In the genomic region with DNA sequence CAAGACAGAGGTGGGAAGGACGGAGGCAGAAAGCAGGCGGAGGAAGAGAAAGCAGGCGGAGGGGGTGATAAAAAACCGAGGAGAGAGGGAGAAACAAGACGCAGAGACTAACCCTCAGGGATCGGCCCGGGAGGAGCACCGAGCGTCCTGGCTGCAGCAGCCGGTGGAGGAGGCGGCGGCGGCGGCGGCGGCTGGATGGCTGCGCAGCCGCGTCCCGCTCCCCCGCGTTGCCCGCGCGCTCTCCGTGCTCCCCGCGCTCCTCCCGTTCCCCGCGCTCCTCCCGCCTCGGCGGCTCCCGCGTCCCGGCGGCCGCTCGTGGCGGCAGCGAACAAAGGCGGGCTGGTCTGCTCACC, we compare ENCODE assay signal across 7 mouse cellular contexts. TPM values are rescaled to one million over a fixed set of nuclear protein-coding genes. Genes with fewer than 3 reads are reported as not detected.
DNase-seq lines count a peak whose midpoint lies in the region; ATAC-seq lines count a peak whose summit lies in the region.

No protein-coding gene starts in this region.

- peaks cover 93% of the 10 kb centered on the region for H3K27me3 ChIP-seq in megakaryocyte, embryonic 14.5 days (replicated peaks)
- H3K27me3 ChIP-seq in forebrain, embryonic 16.5 days (replicated peaks; ENCODE audit: control insufficient read depth, insufficient read depth, low read length) = no peaks in the 10 kb centered on the region
- no peaks in the 10 kb centered on the region; the same call in 1 of the 2 replicates for H3K27me3 ChIP-seq in midbrain, embryonic 15.5 days (replicated peaks)

- DNase-seq in cerebellum, adult 9-10 months = peak; percentile 67
- DNase-seq in kidney, postnatal 4 days = peak; percentile 74 to 83
- peak; percentile 64 for DNase-seq in thymus, postnatal 4 days

- 0% methylated on average over 19 of the region's 43 CpGs for WGBS in forebrain, embryonic 16.5 days
- under 1% methylated on average over 42 of the region's 43 CpGs for WGBS in midbrain, embryonic 15.5 days

- H3K36me3 ChIP-seq in megakaryocyte, embryonic 14.5 days (replicated peaks; ENCODE audit: low read length) = no peaks in the 10 kb centered on the region
- H3K36me3 ChIP-seq in forebrain, embryonic 16.5 days (ENCODE audit: control insufficient read depth, insufficient read depth) = no peaks in the 10 kb centered on the region
- no peaks in the 10 kb centered on the region for H3K36me3 ChIP-seq in midbrain, embryonic 15.5 days (replicated peaks)

- peak overlapping the region; percentile 94 for H3K27ac ChIP-seq in forebrain, embryonic 16.5 days (ENCODE audit: low read length)
- peak overlapping the region; percentile 94 for H3K27ac ChIP-seq in midbrain, embryonic 15.5 days

- peak overlapping the region; percentile 93 for H3K4me3 ChIP-seq in megakaryocyte, embryonic 14.5 days (replicated peaks)
- H3K4me3 ChIP-seq in forebrain, embryonic 16.5 days (replicated peaks; ENCODE audit: low read length) = peak overlapping the region; percentile 76
- H3K4me3 ChIP-seq in midbrain, embryonic 15.5 days = peak overlapping the region; percentile 65

- H3K4me1 ChIP-seq in megakaryocyte, embryonic 14.5 days = peaks cover 24% of the 10 kb centered on the region
- H3K4me1 ChIP-seq in forebrain, embryonic 16.5 days (replicated peaks; ENCODE audit: control insufficient read depth, insufficient read depth, low read length) = peaks cover 58% of the 10 kb centered on the region
- peaks cover 68% of the 10 kb centered on the region for H3K4me1 ChIP-seq in midbrain, embryonic 15.5 days

- peak overlapping the region; percentile 83 for H3K9ac ChIP-seq in forebrain, embryonic 16.5 days (replicated peaks; ENCODE audit: low read depth, low read length)
- peak overlapping the region; percentile 74 for H3K9ac ChIP-seq in midbrain, embryonic 15.5 days

- no peak for ATAC-seq in megakaryocyte, adult 5-6 weeks (ENCODE audit: poor library complexity, severe bottlenecking)
- ATAC-seq in forebrain, embryonic 16.5 days = peak; percentile 42
- ATAC-seq in midbrain, embryonic 15.5 days (replicated peaks) = peak; percentile 52

- H3K4me2 ChIP-seq in forebrain, embryonic 16.5 days (ENCODE audit: low read length) = peak overlapping the region; percentile 75
- H3K4me2 ChIP-seq in midbrain, embryonic 15.5 days = peak overlapping the region; percentile 88

- H3K9me3 ChIP-seq in megakaryocyte, embryonic 14.5 days = no peaks in the 10 kb centered on the region
- H3K9me3 ChIP-seq in forebrain, embryonic 16.5 days (ENCODE audit: control insufficient read depth, low read length) = no peaks in the 10 kb centered on the region
- no peaks in the 10 kb centered on the region for H3K9me3 ChIP-seq in midbrain, embryonic 15.5 days

RNA-seq across cellular contexts. Expression of gene Cux2, which starts 0.3 kb away (rescaled TPM):
- polyA plus RNA-seq in megakaryocyte, embryonic 14.5 days (2012; ENCODE audit: insufficient read depth, low replicate concordance) = 4.5 TPM in 1 of 2 replicates, not detected in the other
- total RNA-seq in megakaryocyte, adult 5-6 weeks (2015) = 0.25 and 0.27 TPM in 2 replicates
- total RNA-seq in megakaryocyte, adult 5-6 weeks (2017) = 0.16 and 0.22 TPM in 2 replicates
- 32.0 and 36.2 TPM in 2 replicates for polyA plus RNA-seq in forebrain, embryonic 16.5 days (2015; fragmentation: Nextera tagmentation; extraction: Ambion mirVana)
- polyA plus RNA-seq in midbrain, embryonic 15.5 days (2015; fragmentation: Nextera tagmentation; extraction: Ambion mirVana) = 24.7 and 27.3 TPM in 2 replicates

RNA-seq across cellular contexts. Expression of gene Myl2, which starts 51.1 kb away (rescaled TPM):
- polyA plus RNA-seq in megakaryocyte, embryonic 14.5 days (2012; ENCODE audit: insufficient read depth, low replicate concordance) = not detected in 2 replicates
- total RNA-seq in megakaryocyte, adult 5-6 weeks (2015) = 0.85 and 1.1 TPM in 2 replicates
- total RNA-seq in megakaryocyte, adult 5-6 weeks (2017) = 3.4 and 6.4 TPM in 2 replicates
- polyA plus RNA-seq in forebrain, embryonic 16.5 days (2015; fragmentation: Nextera tagmentation; extraction: Ambion mirVana) = 0.44 and 1.0 TPM in 2 replicates
- polyA plus RNA-seq in midbrain, embryonic 15.5 days (2015; fragmentation: Nextera tagmentation; extraction: Ambion mirVana) = 0.71 and 6.6 TPM in 2 replicates
